Mouse (Mus musculus): ENCODE measurements around the gene Rnf145.

DNA sequence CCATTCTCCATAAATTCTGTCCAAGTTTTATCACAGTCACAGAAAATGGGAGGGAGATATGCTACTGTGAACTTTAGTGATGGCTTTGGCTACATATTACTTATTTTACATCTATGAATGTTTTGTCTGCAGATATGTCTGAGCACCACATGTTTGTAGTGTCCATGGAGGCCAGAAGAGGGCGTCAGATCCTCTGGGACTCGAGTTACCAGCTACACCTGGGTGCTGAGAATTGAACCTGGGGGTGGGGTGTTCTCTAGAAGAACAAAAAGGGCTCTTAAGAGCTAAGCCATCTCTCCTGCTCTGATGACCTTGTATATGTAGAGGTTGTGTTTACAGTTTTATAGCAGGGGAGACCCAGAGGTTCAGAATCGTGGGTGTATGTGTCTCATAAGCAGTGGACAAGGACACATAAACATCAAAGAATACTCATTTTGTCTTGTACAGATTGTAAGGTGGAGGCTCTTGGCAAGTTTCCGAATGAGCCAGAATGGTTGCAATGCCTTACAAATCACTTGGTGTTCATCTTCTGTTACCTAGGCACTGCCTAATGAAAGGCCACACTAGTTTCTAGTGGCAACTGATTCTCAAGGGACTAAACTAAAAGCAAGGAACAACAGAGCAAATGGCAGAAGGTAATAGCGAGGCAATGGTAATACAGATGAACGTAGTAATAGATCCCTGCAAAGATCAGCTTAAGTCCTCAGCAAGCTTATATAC lies 1.0 kb upstream of the Rnf145 start:
- no peak for TF ChIP-seq CTCF (IDR thresholded peaks at IDR 0.05; ENCODE audit: extremely low read depth, insufficient read length, insufficient replicate concordance, low read depth, low read length)
- no peak for TF ChIP-seq POLR2A (IDR thresholded peaks at IDR 0.05; ENCODE audit: low read depth, low read length)
